Mouse (Mus musculus): ENCODE data around the gene 3110021N24Rik. TPM values are rescaled to one million over a fixed set of nuclear protein-coding genes. Genes with fewer than 3 reads are reported as not detected.

3110021N24Rik gene
- polyA plus RNA-seq, 2 experiments = 0.01 TPM; not detected in 1

GRCm38 (mm10) chr4:108780057-108780863 lies 60.8 kb downstream of the 3110021N24Rik start, which contains the start of gene Zfyve9:
Gene Zfyve9, minus strand, starts transcription at chr4:108780798.
- Histone ChIP-seq H3K36me3 (replicated peaks; ENCODE audit: control insufficient read depth, insufficient read depth, low read depth) (no peaks in the 10 kb centered on the region), H3K27me3 (ENCODE audit: control insufficient read depth, insufficient read depth, low read length) (peaks cover 34% of the 10 kb centered on the region), H3K27ac (no peak within 1 kb of the TSS), H3K4me1 (replicated peaks; ENCODE audit: control insufficient read depth in 2 of 2, insufficient read depth in 2 of 2, low read length in 1 of 2) (no peaks in the 10 kb centered on the region; a peak in 1 of 4 replicates), H3K9ac (replicated peaks) (peak within 1 kb of the TSS; percentile 19), H3K4me2 (ENCODE audit: low read depth) (peak within 1 kb of the TSS; percentile 75), H3K9me3 (ENCODE audit: control insufficient read depth, low read length) (no peaks in the 10 kb centered on the region), H3K4me3 (ENCODE audit: insufficient read depth in 1 of 2, low read depth in 2 of 2, low read length in 2 of 2) (peak within 1 kb of the TSS; percentile 56 to 61)
- ATAC-seq (ENCODE audit: insufficient read depth) (peak; percentile 77), DNase-seq (ENCODE audit: low read depth in 3 of 3, low spot score in 3 of 3) (peak in 2 of 3 experiments; percentile 10 to 26)
- under 1% methylated on average over 93 of the region's 111 CpGs for WGBS (ENCODE audit: insufficient replicate concordance)
- no peak for TF ChIP-seq EP300 (IDR thresholded peaks at IDR 0.05; ENCODE audit: low read depth)
- TF ChIP-seq CTCF (IDR thresholded peaks at IDR 0.05; ENCODE audit: low read depth) = peak; percentile 20; the same call in 1 of the 2 replicates

- no peak for TF ChIP-seq CTCF (IDR thresholded peaks at IDR 0.05; ENCODE audit: low read depth)
- TF ChIP-seq EP300 (IDR thresholded peaks at IDR 0.05; ENCODE audit: low read depth) = no peak
These were observed 61.4 kb downstream of the 3110021N24Rik start for GRCm38 (mm10) chr4:108780864-108781205.

GRCm38 (mm10) chr4:108781596-108781995 lies 62.1 kb downstream of the 3110021N24Rik start:
- no peak for TF ChIP-seq CTCF (IDR thresholded peaks at IDR 0.05; ENCODE audit: low read depth)
- no peak for TF ChIP-seq EP300 (IDR thresholded peaks at IDR 0.05; ENCODE audit: low read depth)
- Histone ChIP-seq H3K36me3 (replicated peaks; ENCODE audit: control insufficient read depth, insufficient read depth, low read depth) (no peaks in the 10 kb centered on the region), H3K9me3 (ENCODE audit: control insufficient read depth, low read length) (no peaks in the 10 kb centered on the region), H3K27ac (no peak overlapping the region), H3K4me1 (replicated peaks; ENCODE audit: control insufficient read depth in 2 of 2, insufficient read depth in 2 of 2, low read length in 1 of 2) (no peaks in the 10 kb centered on the region; a peak in 1 of 4 replicates), H3K4me3 (ENCODE audit: insufficient read depth in 1 of 2, low read depth in 2 of 2, low read length in 2 of 2) (no peak overlapping the region), H3K27me3 (ENCODE audit: control insufficient read depth, insufficient read depth, low read length) (peaks cover 34% of the 10 kb centered on the region), H3K9ac (replicated peaks) (no peak overlapping the region), H3K4me2 (ENCODE audit: low read depth) (no peak overlapping the region)
- 50% methylated on average over 3 of the region's 3 CpGs for WGBS (ENCODE audit: insufficient replicate concordance)
- DNase-seq (ENCODE audit: low read depth in 3 of 3, low spot score in 3 of 3) (no peak), ATAC-seq (ENCODE audit: insufficient read depth) (no peak)

More at GRCm38 (mm10) chr4:108780864-108781205, 61.4 kb downstream of the 3110021N24Rik start:
- Histone ChIP-seq H3K36me3 (replicated peaks; ENCODE audit: control insufficient read depth, insufficient read depth, low read depth) (no peaks in the 10 kb centered on the region), H3K4me3 (ENCODE audit: insufficient read depth in 1 of 2, low read depth in 2 of 2, low read length in 2 of 2) (peak overlapping the region; percentile 42 to 61; a peak in 3 of 4 replicates), H3K9ac (replicated peaks) (no peak overlapping the region), H3K27ac (no peak overlapping the region), H3K9me3 (ENCODE audit: control insufficient read depth, low read length) (no peaks in the 10 kb centered on the region), H3K27me3 (ENCODE audit: control insufficient read depth, insufficient read depth, low read length) (peaks cover 34% of the 10 kb centered on the region), H3K4me1 (replicated peaks; ENCODE audit: control insufficient read depth in 2 of 2, insufficient read depth in 2 of 2, low read length in 1 of 2) (no peaks in the 10 kb centered on the region; a peak in 1 of 4 replicates), H3K4me2 (ENCODE audit: low read depth) (peak overlapping the region; percentile 75)
- no peak for ATAC-seq (ENCODE audit: insufficient read depth)
- DNase-seq (ENCODE audit: low read depth in 3 of 3, low spot score in 3 of 3) = no peak
- WGBS (ENCODE audit: insufficient replicate concordance) = under 1% methylated on average over 20 of the region's 20 CpGs

- H3K27ac ChIP-seq = no peak overlapping the region
- WGBS (ENCODE audit: insufficient replicate concordance) = 25% methylated on average over 8 of the region's 8 CpGs
- H3K9ac ChIP-seq (replicated peaks) = no peak overlapping the region
- no peaks in the 10 kb centered on the region; a peak in 1 of 4 replicates for H3K4me1 ChIP-seq (replicated peaks; ENCODE audit: control insufficient read depth in 2 of 2, insufficient read depth in 2 of 2, low read length in 1 of 2)
- no peaks in the 10 kb centered on the region for H3K9me3 ChIP-seq (ENCODE audit: control insufficient read depth, low read length)
- DNase-seq (ENCODE audit: low read depth in 3 of 3, low spot score in 3 of 3) = no peak
- no peak for TF ChIP-seq EP300 (IDR thresholded peaks at IDR 0.05; ENCODE audit: low read depth)
- no peak for TF ChIP-seq CTCF (IDR thresholded peaks at IDR 0.05; ENCODE audit: low read depth)
- peaks cover 34% of the 10 kb centered on the region for H3K27me3 ChIP-seq (ENCODE audit: control insufficient read depth, insufficient read depth, low read length)
- H3K36me3 ChIP-seq (replicated peaks; ENCODE audit: control insufficient read depth, insufficient read depth, low read depth) = no peaks in the 10 kb centered on the region
- no peak overlapping the region for H3K4me2 ChIP-seq (ENCODE audit: low read depth)
- no peak for ATAC-seq (ENCODE audit: insufficient read depth)
- H3K4me3 ChIP-seq (ENCODE audit: insufficient read depth in 1 of 2, low read depth in 2 of 2, low read length in 2 of 2) = no peak overlapping the region
These were observed 63.1 kb downstream of the 3110021N24Rik start for GRCm38 (mm10) chr4:108782421-108783085.

Measured in liver, embryonic 14.5 days (tissue).